Mouse (Mus musculus) neural tube, embryonic 14.5 days (tissue): ENCODE measurements around the gene Pip5k1c. TPM values are rescaled to one million over a fixed set of nuclear protein-coding genes. Genes with fewer than 3 reads are reported as not detected.

ENCODE experiments used
- ATAC-seq: fragments of 200-750 bp; cut with Nextera tagmentation; 2 replicates; pipeline ENCODE4 v1.8.0; 2017; ENCODE audit warnings: low read depth, mild to moderate bottlenecking, moderate TSS enrichment, moderate library complexity
- H3K27ac ChIP-seq: fragments of 300-500 bp; sonication (generic); 2 replicates; pipeline ENCODE4 v1.5.1; 2014; ENCODE audit warnings: low read depth, mild to moderate bottlenecking, control low read depth, low read length, moderate library complexity, mixed read lengths
- H3K27me3 ChIP-seq: fragments of 300-500 bp; sonication (generic); 2 replicates; pipeline ENCODE4 v1.6.1; 2014; ENCODE audit warnings: low read length; ENCODE audit not compliant: control insufficient read depth, insufficient read depth
- H3K36me3 ChIP-seq: fragments of 300-500 bp; sonication (generic); 2 replicates; pipeline ENCODE4 v1.6.1; 2014; ENCODE audit warnings: low read length, mixed read lengths; ENCODE audit not compliant: control insufficient read depth, insufficient read depth
- H3K4me1 ChIP-seq: fragments of 300-500 bp; sonication (generic); 2 replicates; pipeline ENCODE4 v1.6.1; 2014; ENCODE audit warnings: low read length; ENCODE audit not compliant: control insufficient read depth, insufficient read depth
- H3K4me2 ChIP-seq: fragments of 300-500 bp; sonication (generic); 2 replicates; pipeline ENCODE4 v1.6.1; 2014; ENCODE audit warnings: mild to moderate bottlenecking, low read depth, low read length, control low read depth
- H3K4me3 ChIP-seq: fragments of 300-500 bp; sonication (generic); 2 replicates; pipeline ENCODE4 v1.5.1; 2014; ENCODE audit warnings: low read depth, low read length, control low read depth, mixed read lengths
- H3K9ac ChIP-seq: fragments of 300-500 bp; sonication (generic); replicated peaks from 2 replicates; pipeline ENCODE4 v1.6.1; 2014; ENCODE audit warnings: low read depth, mild to moderate bottlenecking, control low read depth, low read length, mixed read lengths
- H3K9me3 ChIP-seq: fragments of 300-500 bp; sonication (generic); 2 replicates; pipeline ENCODE4 v1.6.1; 2016; ENCODE audit warnings: low read length; ENCODE audit not compliant: control insufficient read depth
- WGBS: fragments of 180-500 bp; shearing (Covaris S2); extraction: QIAGEN DNeasy Blood & Tissue Kit; methylation state at CpG from one replicate; pipeline ENCODE4 v1.1.7; 2014; 5-methylcytosine and 5-hydroxymethylcytosine counted together
- polyA plus RNA-seq: library from polyadenylated mRNA; unstranded; fragments of >200 nt; fragmentation: Nextera tagmentation; extraction: Ambion mirVana; gene quantifications from 2 replicates; pipeline ENCODE4 v1.2.1, GENCODE M21; 2014

The Pip5k1c gene
- polyA plus RNA-seq, 1 experiment from 2014 or later, result 140 TPM

DNA sequence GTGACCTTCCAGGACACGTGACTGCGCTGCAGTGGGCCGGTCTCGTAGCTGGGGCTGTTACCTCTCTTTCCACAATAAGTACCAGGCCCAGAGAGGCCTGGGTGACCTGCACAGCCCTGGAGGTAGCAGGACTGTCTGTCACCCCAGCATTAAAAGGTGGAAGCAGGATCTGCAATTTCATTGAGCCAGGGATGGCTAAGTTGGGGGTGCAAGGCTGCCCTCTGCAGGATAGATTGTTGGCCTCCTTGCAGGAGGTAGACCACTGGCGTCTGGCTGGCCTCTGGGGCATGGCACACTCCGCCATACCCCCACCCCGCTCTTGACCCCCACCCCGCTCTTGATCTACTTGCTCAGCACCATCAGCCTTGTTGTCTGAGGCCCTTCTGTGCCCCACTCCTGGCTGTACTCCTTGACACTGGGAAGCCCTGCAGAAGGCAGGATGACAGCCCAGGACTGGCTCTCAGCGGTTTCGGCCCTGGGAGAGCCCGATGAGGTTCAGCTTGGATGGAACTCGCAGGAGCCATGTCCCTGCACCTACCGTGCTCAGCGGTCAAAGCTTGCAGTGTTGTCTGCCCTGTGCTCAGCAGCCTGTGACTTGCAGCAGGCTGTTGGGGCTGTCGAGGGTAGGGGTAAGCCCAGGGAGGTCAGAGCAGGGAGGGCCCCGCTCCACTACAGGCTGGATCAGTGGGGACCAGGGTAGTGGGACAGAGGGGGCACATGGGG is 23.7 kb downstream of the Pip5k1c start:
- Histone ChIP-seq H3K9ac (no peak overlapping the region), H3K4me3 (no peak overlapping the region), H3K36me3 (peaks cover 55% of the 10 kb centered on the region), H3K4me1 (peaks cover 12% of the 10 kb centered on the region), H3K27ac (no peak overlapping the region), H3K4me2 (0 out of 2 replicates have a peak overlapping the region, but pooled peaks have one; percentile 18), H3K27me3 (0 out of 2 replicates have a peak, but pooled peaks cover 2% of the 10 kb centered on the region), H3K9me3 (no peaks in the 10 kb centered on the region)
- ATAC-seq, result no peak
- WGBS, result 49% methylated on average over 16 of the region's 16 CpGs

DNA sequence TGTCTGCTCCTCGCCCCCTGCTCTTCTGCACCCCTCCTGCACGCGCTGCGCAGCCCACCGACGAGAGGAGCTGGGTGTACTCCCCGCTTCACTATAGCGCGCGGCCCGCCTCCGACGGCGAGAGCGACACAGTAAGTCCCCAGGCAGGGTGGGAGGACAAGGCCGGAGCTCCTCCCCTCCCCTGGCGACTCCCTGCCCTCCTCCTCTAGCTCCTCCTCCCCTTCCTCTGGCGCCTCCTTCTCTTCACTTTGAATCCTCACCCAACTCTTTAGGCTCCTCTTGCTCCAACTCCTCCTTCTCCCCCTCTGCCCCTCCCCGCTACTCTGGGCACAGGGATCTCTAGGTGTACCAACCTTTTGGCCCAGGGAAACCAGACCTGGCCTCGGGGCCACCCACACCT is 24.5 kb downstream of the Pip5k1c start:
- H3K27me3 ChIP-seq, result 0 out of 2 replicates have a peak, but pooled peaks cover 2% of the 10 kb centered on the region
- no peak overlapping the region for H3K9ac ChIP-seq
- 0 out of 2 replicates have a peak overlapping the region, but pooled peaks have one; percentile 18 for H3K4me2 ChIP-seq
- ATAC-seq, result no peak
- H3K4me1 ChIP-seq, result peaks cover 19% of the 10 kb centered on the region
- H3K9me3 ChIP-seq, result no peaks in the 10 kb centered on the region
- no peak overlapping the region for H3K27ac ChIP-seq
- H3K4me3 ChIP-seq, result no peak overlapping the region
- WGBS, result 23% methylated on average over 13 of the region's 20 CpGs
- H3K36me3 ChIP-seq, result peaks cover 48% of the 10 kb centered on the region

DNA sequence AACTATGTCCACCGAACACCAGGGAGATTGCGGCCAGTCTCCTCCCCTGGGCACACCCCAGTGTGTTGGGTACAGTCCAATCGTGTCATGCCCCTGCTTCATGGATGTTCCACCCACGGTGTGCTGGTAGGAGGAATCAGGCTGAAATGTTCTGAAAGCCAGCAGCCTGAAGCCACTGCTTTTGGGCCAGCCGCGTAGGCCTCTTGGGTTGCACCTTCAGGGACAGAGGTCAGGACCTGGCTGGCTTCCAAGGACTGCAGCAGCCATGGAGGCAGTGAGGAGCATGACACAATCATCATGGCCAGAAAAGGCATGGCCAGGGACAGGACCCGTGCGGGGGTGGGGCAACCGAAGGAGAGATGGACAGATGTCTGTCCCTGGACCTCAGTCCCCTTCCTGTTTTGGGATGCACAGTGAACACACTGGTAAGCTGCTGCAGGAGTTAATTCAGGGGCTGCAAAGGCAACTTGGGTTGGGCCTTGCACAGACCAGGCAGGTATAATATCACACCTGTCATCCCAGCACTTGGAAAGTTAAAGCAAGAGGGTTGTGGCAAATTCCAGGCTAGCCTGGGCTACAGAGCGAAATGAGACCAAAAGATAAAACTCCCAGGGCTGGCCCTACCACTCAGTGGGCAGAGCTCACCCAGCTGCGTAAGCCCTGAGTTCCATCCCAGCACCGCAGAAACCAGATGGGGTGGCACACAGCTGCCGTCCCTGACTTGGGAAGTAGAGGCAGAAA is 26.0 kb downstream of the Pip5k1c start:
- WGBS, result 90% methylated on average over 13 of the region's 13 CpGs
- no peak overlapping the region for H3K27ac ChIP-seq
- H3K4me1 ChIP-seq, result peaks cover 19% of the 10 kb centered on the region
- H3K27me3 ChIP-seq, result 0 out of 2 replicates have a peak, but pooled peaks cover 2% of the 10 kb centered on the region
- no peak overlapping the region for H3K4me2 ChIP-seq
- H3K9ac ChIP-seq, result no peak overlapping the region
- no peaks in the 10 kb centered on the region for H3K9me3 ChIP-seq
- H3K36me3 ChIP-seq, result peaks cover 44% of the 10 kb centered on the region
- no peak for ATAC-seq
- H3K4me3 ChIP-seq, result no peak overlapping the region

- Histone ChIP-seq H3K27me3 (0 out of 2 replicates have a peak, but pooled peaks cover 2% of the 10 kb centered on the region), H3K4me1 (peaks cover 19% of the 10 kb centered on the region), H3K9ac (peak overlapping the region; percentile 48), H3K36me3 (peaks cover 44% of the 10 kb centered on the region), H3K9me3 (no peaks in the 10 kb centered on the region), H3K4me2 (peak overlapping the region; percentile 80), H3K4me3 (peak overlapping the region; percentile 84; the same call in 1 of the 2 replicates), H3K27ac (no peak overlapping the region)
- 32% methylated on average over 8 of the region's 8 CpGs for WGBS
- no peak for ATAC-seq
Measured at GRCm38 (mm10) chr10:81319330-81319699, 26.6 kb downstream of the Pip5k1c start.

DNA sequence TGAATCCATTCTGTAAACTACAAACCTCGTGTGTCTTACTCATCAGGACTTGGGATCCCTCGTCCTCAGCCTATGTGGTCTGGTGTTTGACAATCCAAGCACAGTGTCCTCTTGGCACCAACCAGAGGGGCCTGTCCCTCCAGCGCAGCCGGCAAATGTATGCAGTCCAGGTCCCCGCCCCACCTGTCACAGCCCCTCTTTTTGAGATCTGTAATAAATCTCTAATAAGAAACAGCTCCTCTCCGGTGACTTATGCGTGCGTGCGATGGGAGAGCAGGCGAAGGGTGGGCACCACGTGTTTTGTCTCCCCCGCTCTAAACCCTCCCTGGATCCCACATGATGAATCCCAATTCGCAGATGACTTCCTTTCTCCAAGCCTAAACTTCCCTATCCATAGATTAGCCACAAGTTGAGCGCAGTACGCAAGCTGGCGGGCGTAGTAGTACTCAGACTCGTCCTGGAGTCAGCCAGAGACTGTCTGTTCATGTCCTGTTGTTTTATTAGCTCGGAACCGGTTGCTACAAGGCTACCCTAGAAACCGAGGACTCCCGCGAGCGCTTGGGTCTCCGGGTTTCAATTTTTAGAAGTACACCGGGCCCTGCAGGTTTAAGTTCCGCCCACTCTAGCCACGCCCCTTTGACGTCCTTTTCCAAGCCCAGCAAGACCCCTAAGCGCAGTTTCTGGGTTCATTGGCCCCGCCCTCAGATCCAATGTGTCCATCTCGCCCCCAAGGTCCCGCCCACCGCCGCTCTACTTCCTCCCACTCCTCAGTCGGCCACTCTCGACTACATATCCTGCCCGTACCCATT is 27.2 kb downstream of the Pip5k1c start:
- Histone ChIP-seq H3K27me3 (0 out of 2 replicates have a peak, but pooled peaks cover 2% of the 10 kb centered on the region), H3K9me3 (no peaks in the 10 kb centered on the region), H3K9ac (peak overlapping the region; percentile 48), H3K27ac (peak overlapping the region; percentile 92), H3K4me1 (peaks cover 19% of the 10 kb centered on the region), H3K4me3 (peak overlapping the region; percentile 84), H3K4me2 (peak overlapping the region; percentile 80), H3K36me3 (peaks cover 45% of the 10 kb centered on the region)
- peak; percentile 44 for ATAC-seq
- WGBS, result under 1% methylated on average over 38 of the region's 38 CpGs

DNA sequence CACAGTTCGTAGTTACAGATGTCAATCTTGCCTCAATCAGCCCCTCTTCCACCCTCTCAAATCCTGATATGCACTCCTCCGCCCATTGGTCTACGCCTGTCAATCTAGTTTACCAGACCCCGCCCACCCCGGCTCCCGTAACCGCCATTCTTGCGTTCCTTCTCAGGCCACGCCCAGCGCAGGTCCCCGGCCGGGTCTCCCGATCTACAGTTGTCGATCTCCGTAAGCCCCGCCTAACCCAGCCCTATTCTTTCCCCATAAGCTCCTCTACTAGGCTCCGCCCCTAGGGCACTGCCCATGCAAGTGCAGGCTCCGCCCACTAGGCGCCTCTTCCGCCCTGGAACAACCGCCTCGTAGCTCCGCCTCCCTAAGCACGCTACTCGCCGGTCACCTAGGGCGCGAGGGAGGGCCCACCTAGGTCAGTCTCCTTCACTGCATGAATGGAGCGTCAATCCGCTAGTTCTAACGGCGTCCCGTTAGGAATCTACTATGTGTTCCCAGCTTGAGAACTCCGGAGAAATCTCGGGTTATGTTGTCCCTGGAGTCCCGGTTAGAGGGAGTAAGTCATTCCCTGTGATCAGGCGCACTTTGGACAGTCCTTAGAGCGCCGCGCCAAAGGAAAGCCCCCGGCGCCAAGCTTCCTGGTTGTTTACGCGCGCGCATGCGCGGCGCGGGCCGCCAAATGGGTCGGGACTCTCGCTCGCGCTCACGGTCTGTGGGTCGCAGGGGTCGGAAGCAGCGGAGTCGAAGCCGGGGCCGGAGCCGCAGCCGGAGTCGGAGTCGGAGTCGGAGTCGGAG is 28.0 kb downstream of the Pip5k1c start, which contains the start of gene Cactin:
TSS of gene Cactin (plus strand) at position 554 of the 798 bp plus-strand sequence.
- under 1% methylated on average over 68 of the region's 68 CpGs for WGBS
- Histone ChIP-seq H3K27ac (peak within 1 kb of the TSS; percentile 92), H3K9ac (peak within 1 kb of the TSS; percentile 76), H3K4me2 (peak within 1 kb of the TSS; percentile 80), H3K4me1 (peaks cover 19% of the 10 kb centered on the region), H3K4me3 (peak within 1 kb of the TSS; percentile 84), H3K9me3 (no peaks in the 10 kb centered on the region), H3K27me3 (0 out of 2 replicates have a peak, but pooled peaks cover 2% of the 10 kb centered on the region), H3K36me3 (peaks cover 47% of the 10 kb centered on the region)
- ATAC-seq, result peak; percentile 92

- H3K4me3 ChIP-seq, result peak overlapping the region; percentile 84
- 3% methylated on average over 17 of the region's 20 CpGs for WGBS
- H3K4me1 ChIP-seq, result peaks cover 19% of the 10 kb centered on the region
- peak overlapping the region; percentile 80 for H3K4me2 ChIP-seq
- H3K27me3 ChIP-seq, result 0 out of 2 replicates have a peak, but pooled peaks cover 2% of the 10 kb centered on the region
- peaks cover 49% of the 10 kb centered on the region for H3K36me3 ChIP-seq
- ATAC-seq, result peak; percentile 2
- no peaks in the 10 kb centered on the region for H3K9me3 ChIP-seq
- H3K9ac ChIP-seq, result peak overlapping the region; percentile 76
- peak overlapping the region; percentile 92 for H3K27ac ChIP-seq
Measured at GRCm38 (mm10) chr10:81321436-81321835, 28.7 kb downstream of the Pip5k1c start.

DNA sequence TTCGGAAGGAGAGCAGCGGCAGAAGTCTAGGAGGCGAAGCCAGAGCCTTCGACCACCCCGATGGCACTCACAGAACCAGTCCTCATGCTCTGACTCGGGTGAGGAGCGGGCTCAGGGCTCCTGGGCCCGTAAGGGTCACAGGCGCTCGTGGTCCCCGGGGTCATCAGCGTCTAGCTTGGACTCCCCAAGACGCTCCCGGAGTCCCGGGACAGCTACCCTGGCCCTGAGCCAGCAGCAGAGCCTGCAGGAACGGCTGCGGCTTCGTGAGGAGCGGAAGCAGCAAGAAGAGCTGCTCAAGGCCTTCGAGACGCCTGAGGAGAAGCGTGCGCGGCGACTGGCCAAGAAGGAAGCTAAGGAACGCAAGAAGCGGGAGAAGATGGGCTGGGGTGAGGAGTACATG is 29.7 kb downstream of the Pip5k1c start:
- Histone ChIP-seq H3K27me3 (0 out of 2 replicates have a peak, but pooled peaks cover 2% of the 10 kb centered on the region), H3K4me1 (peaks cover 19% of the 10 kb centered on the region), H3K9me3 (no peaks in the 10 kb centered on the region), H3K27ac (no peak overlapping the region), H3K36me3 (peaks cover 56% of the 10 kb centered on the region), H3K4me2 (no peak overlapping the region), H3K4me3 (no peak overlapping the region), H3K9ac (no peak overlapping the region)
- 98% methylated on average over 27 of the region's 27 CpGs for WGBS
- ATAC-seq, result no peak
